Mouse (Mus musculus) gastrocnemius, adult 8-10 months (tissue): ENCODE data around the gene Sh3gl2. TPM values are rescaled to one million over a fixed set of nuclear protein-coding genes. Genes with fewer than 3 reads are reported as not detected.

Source experiments
- DNase-seq, 2 experiments: peaks; one replicate each; pipeline ENCODE4 v3.0.0; 2022; ENCODE audit warnings: low spot score in 2 of 2
- total RNA-seq, 4 experiments: library from RNA; stranded (reverse); gene quantifications; 2 replicates each; pipeline ENCODE4 v1.2.4; 2022

Sh3gl2 gene
- total RNA-seq, 4 experiments from 2014 or later: 0.56 to 0.83 (median 0.60) TPM

- no peak for DNase-seq
Measured at GRCm38 (mm10) chr4:85416466-85416865, 211.5 kb downstream of the Sh3gl2 start.

DNA sequence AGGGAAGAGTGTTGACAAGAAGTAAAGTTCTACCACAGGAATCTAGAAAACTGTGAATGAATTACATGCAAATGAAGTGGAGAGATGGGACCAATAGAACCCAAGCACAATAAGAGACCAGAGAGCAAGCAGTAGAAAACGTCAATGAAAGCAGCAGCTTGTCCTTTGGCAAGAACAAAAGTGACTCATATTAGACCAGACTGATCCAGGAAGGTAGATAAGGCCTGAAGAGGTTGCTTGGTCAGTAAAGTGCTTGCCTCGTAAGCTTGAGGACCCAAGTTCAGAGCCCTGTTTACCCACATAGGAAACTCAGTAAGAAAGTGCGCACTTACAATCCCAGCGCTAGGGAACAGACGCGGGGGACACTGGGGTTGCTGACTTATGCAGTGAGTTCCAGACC is 215.5 kb downstream of the Sh3gl2 start:
- DNase-seq: no peak

DNA sequence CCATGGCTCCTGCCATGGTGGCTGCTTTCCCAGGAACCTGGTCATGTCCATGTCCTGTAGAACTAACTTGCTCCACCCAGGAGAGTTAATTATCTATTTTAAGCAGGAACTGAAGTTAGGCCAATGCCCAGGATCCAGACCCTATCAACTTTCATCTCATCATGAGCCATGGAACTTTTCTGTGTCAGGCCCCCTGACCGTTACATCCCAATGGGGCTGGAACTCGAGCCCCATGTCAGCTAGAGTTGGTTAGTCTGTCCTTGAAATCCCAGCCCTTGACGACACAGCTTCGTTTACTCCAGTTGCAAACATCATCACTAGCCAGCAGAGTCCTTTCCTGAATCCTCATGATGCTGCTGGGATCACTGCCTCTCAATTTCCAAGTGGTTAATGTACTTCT is 221.3 kb downstream of the Sh3gl2 start:
- peak; percentile 49 to 66 for DNase-seq

DNA sequence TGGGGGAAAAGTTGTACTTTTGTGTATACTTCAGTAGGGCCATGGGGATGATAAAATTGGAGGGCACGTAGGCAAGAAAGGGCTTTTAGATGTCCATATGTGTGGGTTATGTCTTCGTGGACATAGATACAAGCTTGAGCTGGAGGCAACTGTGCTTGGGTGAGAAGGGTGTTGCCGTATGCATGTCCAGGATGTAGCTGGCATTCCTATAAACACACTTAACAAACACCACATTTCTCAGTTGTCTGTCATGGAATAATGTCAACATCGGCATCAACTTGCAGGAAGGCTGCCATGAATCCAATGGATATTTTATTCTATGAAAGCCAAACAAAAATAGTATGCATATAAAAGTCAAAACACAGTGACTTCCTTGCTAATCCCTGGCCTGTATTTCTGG is 227.9 kb downstream of the Sh3gl2 start:
- no peak for DNase-seq

- peak; percentile 60 to 64 for DNase-seq
Measured at GRCm38 (mm10) chr4:85434734-85435133, 229.8 kb downstream of the Sh3gl2 start.

DNA sequence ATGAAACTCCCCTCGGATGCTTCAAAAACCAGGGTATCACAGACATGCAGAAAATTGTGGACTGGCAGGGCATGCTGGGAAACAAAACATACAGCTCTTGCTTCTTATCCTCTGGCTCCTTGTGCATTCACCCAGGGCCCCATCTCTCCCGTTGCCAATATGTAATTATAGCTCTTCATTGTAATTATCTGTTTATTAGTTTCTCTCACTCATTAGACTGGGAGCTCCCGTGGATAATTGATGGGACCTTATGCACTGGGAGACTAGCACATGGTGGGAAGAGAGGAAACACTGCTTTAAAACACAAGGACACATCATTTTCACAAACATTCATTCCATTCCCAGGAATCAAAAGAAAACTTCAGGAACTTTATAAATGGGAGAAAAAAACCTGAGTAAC is 233.9 kb downstream of the Sh3gl2 start:
- DNase-seq: no peak

DNA sequence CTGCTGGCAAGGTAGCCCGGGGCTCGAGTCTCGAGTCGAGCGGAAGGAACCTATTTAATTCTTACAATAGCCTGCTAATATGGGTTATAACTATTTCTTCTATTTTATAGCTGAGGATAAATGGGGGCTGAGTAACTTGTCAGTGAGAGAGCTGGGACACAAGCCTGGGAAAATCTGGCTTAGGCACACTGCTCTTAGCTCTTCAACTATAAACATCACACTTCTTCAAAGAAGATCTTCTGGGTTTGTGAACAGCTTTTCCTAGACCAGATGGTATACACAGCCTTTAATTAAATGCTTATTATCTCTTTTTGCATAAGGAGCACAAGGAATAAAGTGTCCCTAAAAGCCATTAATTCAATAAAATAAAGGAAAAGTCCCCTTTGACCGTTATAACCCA is 278.7 kb downstream of the Sh3gl2 start:
- no peak for DNase-seq

GRCm38 (mm10) chr4:85486316-85486946 is 281.5 kb downstream of the Sh3gl2 start:
- no peak for DNase-seq

GRCm38 (mm10) chr4:85505718-85506117 is 300.8 kb downstream of the Sh3gl2 start:
- DNase-seq: no peak

DNA sequence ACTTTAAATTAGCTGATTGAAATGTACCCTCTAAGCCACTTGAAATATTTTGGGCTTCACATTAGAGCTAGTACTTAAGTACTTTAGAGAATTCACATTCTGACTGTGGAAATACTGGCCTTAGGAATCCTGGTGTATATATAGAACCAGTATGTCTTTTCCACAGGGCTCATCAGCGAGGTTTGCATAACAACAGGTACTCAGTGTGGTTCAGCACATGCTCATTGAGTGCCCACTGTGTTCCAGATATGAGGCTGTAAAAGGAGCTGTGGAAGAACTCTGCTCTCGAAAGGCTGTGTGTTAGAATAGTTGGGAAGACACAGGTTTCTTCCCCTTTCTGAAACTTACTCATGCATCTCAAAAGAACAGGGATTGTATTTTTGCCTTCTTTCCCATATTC is 302.1 kb downstream of the Sh3gl2 start:
- no peak for DNase-seq

DNA sequence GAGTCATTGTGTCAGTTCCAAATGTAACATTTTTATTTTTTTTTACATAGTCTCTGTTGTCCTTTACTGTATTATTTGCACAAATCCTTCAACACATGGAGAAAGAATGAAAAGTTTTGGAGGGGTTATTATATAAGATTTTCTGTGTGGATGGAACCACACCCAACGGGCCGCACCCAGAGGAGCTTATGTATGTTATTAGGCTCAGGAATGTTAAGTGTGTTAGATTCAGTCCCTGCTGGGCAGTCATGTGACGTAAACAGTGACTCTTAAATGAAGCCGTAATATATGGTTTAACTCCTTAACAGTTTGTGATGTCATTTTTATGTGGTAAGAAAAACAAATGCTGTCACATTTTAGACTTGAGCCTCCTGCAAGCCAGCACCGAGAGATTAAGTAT is 302.6 kb downstream of the Sh3gl2 start:
- no peak for DNase-seq

DNA sequence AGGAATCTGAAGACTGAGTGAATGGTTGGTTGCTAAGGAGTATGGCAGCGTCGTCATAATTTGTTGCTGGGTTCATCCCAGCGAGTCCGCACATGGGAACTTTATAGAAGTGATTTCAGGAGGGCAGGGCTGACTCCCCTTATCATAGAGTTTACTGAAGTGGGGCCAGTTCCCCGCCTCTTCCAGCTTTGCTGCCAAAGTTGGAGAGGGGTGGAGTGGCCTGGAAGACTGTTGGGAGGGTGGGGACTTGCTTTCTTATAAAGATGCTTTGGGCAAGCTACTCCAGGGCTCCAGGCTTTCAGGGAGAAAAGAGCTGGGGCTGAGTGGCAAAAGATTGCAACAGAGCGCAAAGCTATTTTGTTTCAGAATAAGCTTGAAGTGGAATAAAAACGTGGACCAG is 308.4 kb downstream of the Sh3gl2 start:
- DNase-seq: peak in 1 of 2 experiments; percentile 7

DNA sequence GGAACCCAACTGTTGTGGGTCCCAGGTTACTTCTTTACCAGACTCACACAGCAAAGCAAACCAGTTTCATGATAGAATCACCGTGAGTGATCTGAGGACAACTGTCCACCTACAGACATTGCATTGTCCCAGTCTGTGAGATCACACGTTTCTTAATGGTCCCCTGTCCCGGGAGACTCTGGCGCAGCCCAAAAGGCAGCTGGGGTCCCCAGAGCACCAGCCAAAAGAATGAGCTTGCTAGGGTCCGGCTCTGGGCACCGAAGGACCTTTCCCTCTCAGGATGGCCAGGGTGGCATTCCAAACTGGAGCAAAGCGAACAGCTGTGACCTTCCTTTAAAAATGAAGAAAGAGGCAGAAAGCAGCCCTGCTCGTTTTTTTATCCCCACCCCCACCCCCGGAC is 308.9 kb downstream of the Sh3gl2 start, which contains the start of gene Adamtsl1:
Adamtsl1 (plus strand) TSS at position 381 of the 400 bp plus-strand sequence.
- DNase-seq: no peak

- DNase-seq: peak; percentile 2 to 4
Measured at GRCm38 (mm10) chr4:85514205-85514681, 309.3 kb downstream of the Sh3gl2 start.

GRCm38 (mm10) chr4:85526966-85527566 is 322.1 kb downstream of the Sh3gl2 start:
- no peak for DNase-seq

- no peak for DNase-seq
Measured at GRCm38 (mm10) chr4:85529852-85530251, 324.9 kb downstream of the Sh3gl2 start.

GRCm38 (mm10) chr4:85539677-85540076 is 334.8 kb downstream of the Sh3gl2 start:
- no peak for DNase-seq

DNA sequence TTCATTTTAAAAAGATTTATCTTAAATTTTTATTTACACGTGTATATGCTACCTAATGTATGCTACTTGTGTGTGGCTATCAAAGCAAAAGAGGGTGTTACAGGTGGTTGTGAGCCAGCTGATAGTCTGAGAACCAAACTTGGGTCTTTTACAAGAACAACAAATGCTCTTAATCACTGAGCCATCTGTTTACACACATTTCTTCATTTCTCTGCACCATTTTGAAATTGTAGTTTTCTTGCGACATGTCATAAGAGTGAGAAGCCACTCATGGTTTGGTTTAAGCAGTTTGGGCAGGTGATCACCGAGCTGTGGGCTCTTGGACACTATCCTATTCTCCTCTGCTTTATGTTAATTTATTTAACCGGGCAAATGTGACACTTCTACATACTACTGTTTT is 338.3 kb downstream of the Sh3gl2 start:
- DNase-seq: no peak

DNA sequence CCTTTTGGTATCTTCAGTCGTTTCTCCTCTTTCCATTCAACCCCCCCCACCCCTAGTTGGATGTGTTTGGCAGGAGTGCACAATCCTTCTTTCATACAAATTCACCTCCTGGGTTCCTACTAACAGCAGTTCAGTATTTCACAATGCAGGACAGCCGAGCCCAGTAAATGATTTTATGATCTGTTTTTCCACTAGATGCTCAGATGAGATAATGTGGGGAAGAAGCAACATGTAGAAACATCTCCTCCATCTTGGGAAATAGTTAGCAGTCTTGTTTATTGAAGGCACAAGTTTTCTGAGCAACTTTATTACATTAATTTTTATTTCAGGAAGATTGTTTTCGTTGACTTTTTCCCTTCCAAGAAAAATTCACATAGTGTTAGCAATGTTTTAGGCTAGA is 349.8 kb downstream of the Sh3gl2 start:
- no peak for DNase-seq

DNA sequence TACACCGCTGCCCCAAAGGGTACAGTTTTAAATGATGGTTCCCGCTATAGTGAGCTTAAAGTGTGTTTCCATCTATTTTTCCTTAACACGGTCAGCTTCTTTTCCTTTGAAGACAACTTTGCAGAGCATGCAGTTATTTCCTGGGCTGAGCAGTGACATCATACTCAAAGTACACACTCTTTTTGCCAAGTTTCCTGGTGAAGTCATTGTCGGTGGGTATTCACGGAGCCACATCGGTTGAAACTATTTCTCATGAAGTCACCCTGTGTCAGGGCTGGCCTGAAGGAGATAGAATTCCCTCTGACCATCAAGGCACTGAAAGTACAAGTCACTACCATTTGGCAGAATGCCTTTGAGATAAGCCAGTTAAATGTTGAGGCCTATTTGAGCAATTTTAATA is 354.8 kb downstream of the Sh3gl2 start:
- no peak for DNase-seq

- no peak for DNase-seq
Measured at GRCm38 (mm10) chr4:85585426-85585825, 380.5 kb downstream of the Sh3gl2 start.

- DNase-seq: no peak
Measured at GRCm38 (mm10) chr4:85588928-85589327, 384.0 kb downstream of the Sh3gl2 start.

- DNase-seq: no peak
Measured at GRCm38 (mm10) chr4:85591037-85591436, 386.1 kb downstream of the Sh3gl2 start.
